Mouse (Mus musculus) limb, embryonic 12.5 days (tissue): ENCODE measurements around the gene Rangap1. TPM values are rescaled to one million over a fixed set of nuclear protein-coding genes. Genes with fewer than 3 reads are reported as not detected.

Source experiments
- ATAC-seq: fragments of 200-750 bp; cut with Nextera tagmentation; 2 replicates; pipeline ENCODE4 v1.8.0; 2017; ENCODE audit warnings: low read depth, moderate TSS enrichment; ENCODE audit not compliant: insufficient number of reproducible peaks, insufficient read depth, low FRiP score, low TSS enrichment
- H3K27ac ChIP-seq: fragments of 300-500 bp; sonication (generic); 2 replicates; pipeline ENCODE4 v1.5.1; 2016; ENCODE audit warnings: mild to moderate bottlenecking, moderate library complexity
- H3K27me3 ChIP-seq: fragments of 300-500 bp; sonication (generic); 2 replicates; pipeline ENCODE4 v1.6.1; 2016; ENCODE audit warnings: mild to moderate bottlenecking, moderate library complexity
- H3K36me3 ChIP-seq: fragments of 300-500 bp; sonication (generic); 2 replicates; pipeline ENCODE4 v1.6.1; 2016; ENCODE audit warnings: mild to moderate bottlenecking, moderate library complexity
- H3K4me1 ChIP-seq: fragments of 300-500 bp; sonication (generic); replicated peaks from 2 replicates; pipeline ENCODE4 v1.6.1; 2016
- H3K4me2 ChIP-seq: fragments of 300-500 bp; sonication (generic); 2 replicates; pipeline ENCODE4 v1.6.1; 2016; ENCODE audit warnings: mild to moderate bottlenecking, moderate library complexity
- H3K4me3 ChIP-seq: fragments of 300-500 bp; sonication (generic); replicated peaks from 2 replicates; pipeline ENCODE4 v1.5.1; 2016; ENCODE audit warnings: mild to moderate bottlenecking
- H3K9ac ChIP-seq: fragments of 300-500 bp; sonication (generic); replicated peaks from 2 replicates; pipeline ENCODE4 v1.6.1; 2016; ENCODE audit warnings: mild to moderate bottlenecking, moderate library complexity
- H3K9me3 ChIP-seq: fragments of 300-500 bp; sonication (generic); 2 replicates; pipeline ENCODE4 v1.6.1; 2016; ENCODE audit warnings: mild to moderate bottlenecking, moderate library complexity
- WGBS: fragments of 180-500 bp; shearing (Covaris S2); methylation state at CpG from one replicate; pipeline ENCODE4 v1.1.7; 2016; 5-methylcytosine and 5-hydroxymethylcytosine counted together
- polyA plus RNA-seq: library from polyadenylated mRNA; unstranded; fragments of >200 nt; fragmentation: Nextera tagmentation; extraction: Ambion mirVana; gene quantifications from 2 replicates; pipeline ENCODE4 v1.2.1, GENCODE M21; 2016

Rangap1 gene
- polyA plus RNA-seq, 1 experiment from 2014 or later, result 125 TPM

DNA sequence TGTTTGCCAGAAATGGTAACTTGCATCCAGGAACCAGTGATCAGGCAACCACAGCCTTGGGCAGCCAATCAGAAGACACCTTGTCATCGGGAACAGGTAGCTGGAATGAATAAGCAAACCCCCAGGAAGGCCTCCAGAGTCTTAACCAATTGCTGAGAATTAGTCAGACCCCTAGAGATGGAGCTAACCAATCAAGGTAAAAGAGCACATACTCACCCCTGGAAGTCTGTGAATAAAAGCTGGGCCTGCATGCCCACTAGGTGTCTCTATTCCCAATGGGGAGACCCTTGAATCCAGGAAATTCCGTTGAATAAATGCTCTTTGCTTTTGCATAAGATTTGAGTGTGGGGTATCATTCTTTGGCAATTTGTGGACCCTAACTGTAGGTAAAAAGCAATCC is 5.4 kb downstream of the Rangap1 start:
- ATAC-seq, result no peak

DNA sequence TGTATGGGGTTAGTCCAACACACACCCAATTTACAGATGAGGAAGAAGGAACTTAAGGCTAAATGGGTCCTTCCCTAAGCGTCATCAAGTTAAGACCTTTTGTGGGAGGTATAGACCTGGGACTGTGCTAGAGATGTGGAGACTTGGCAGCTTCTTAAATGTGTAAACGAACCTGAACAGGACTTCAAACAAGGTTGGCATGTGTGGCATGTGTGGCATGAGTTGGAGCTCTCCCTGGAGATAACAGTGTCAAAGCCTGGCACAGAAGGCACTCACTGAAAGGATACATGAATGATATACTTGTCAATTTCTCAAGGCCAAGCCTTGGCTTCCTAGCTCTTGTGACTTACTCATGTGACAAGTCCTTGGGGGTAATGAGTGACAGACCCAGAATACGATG is 6.0 kb downstream of the Rangap1 start:
- 82% methylated on average over 3 of the region's 3 CpGs for WGBS
- H3K27ac ChIP-seq, result no peak overlapping the region

More for the DNA sequence above, 5.4 kb downstream of the Rangap1 start:
- Histone ChIP-seq H3K9me3 (no peaks in the 10 kb centered on the region), H3K4me3 (no peak overlapping the region), H3K36me3 (no peaks in the 10 kb centered on the region), H3K4me1 (peaks cover 7% of the 10 kb centered on the region), H3K27me3 (no peaks in the 10 kb centered on the region), H3K4me2 (no peak overlapping the region), H3K27ac (no peak overlapping the region), H3K9ac (no peak overlapping the region)
- 17% methylated on average over 2 of the region's 2 CpGs for WGBS

DNA sequence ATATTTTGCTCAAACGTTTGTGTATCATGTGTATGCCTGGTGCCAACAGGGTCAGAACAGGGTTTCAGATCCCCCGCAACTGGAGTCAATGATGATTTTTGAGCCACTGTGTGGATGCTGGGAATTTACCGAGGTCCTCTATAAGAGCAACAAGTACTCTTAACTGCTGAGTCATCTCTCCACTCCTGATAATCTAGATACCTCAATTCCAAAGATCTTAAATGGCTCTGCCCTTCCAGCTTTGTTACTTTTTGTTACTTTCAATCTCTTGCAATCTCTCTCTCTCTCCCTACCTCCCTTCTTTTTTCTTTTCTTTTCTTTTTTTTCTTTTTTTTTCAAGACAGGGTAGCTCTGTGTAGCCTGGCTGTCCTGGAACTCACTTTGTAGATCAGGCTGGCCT is 10.3 kb downstream of the Rangap1 start:
- no peak overlapping the region for H3K4me2 ChIP-seq
- no peak overlapping the region for H3K9ac ChIP-seq
- ATAC-seq, result no peak
- H3K4me3 ChIP-seq, result no peak overlapping the region
- H3K27ac ChIP-seq, result no peak overlapping the region
- no peaks in the 10 kb centered on the region for H3K36me3 ChIP-seq
- no peaks in the 10 kb centered on the region for H3K4me1 ChIP-seq
- no peaks in the 10 kb centered on the region for H3K9me3 ChIP-seq
- 61% methylated on average over 3 of the region's 3 CpGs for WGBS
- no peaks in the 10 kb centered on the region for H3K27me3 ChIP-seq

More for the DNA sequence above, 6.0 kb downstream of the Rangap1 start:
- Histone ChIP-seq H3K9me3 (no peaks in the 10 kb centered on the region), H3K27me3 (no peaks in the 10 kb centered on the region), H3K4me2 (no peak overlapping the region), H3K9ac (no peak overlapping the region), H3K4me1 (peaks cover 3% of the 10 kb centered on the region), H3K36me3 (no peaks in the 10 kb centered on the region), H3K4me3 (no peak overlapping the region)
- no peak for ATAC-seq

- 5% methylated on average over 41 of the region's 41 CpGs for WGBS
- peak overlapping the region; percentile 93 for H3K4me3 ChIP-seq
- peak; percentile 99 for ATAC-seq
Observed at GRCm38 (mm10) chr15:81729792-81730635, 15.3 kb downstream of the Rangap1 start.

DNA sequence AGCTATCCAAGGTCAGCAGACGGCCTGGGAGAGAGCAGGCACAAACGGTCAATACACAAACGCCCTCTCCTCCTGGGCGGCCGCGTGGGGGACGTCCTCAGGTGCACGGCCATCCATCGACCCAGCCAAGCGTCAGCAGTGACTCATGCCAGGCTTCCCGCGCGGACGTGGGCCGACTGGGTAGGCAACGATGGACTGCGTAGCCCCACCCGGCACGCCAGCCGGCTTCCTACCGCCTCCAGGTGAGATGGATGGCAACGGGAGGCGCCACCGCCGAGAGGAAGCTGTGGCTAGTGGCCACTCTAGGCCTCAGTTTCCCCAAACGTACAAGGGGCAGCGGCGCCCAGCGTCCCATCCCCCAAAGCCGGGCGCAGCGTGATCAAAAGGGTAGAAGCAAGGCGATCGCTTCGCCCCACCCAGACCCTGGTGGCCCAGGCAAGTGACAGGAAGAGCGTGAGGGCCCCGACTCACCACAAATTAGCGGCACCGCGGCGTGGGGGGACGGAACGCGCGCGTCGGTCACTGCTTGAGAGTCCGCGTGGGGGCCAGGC is 16.0 kb downstream of the Rangap1 start:
- H3K4me2 ChIP-seq, result peak overlapping the region; percentile 94
- H3K27me3 ChIP-seq, result no peaks in the 10 kb centered on the region
- peak overlapping the region; percentile 93 for H3K4me3 ChIP-seq
- ATAC-seq, result no peak; the same call in 1 of the 2 replicates
- WGBS, result under 1% methylated on average over 49 of the region's 49 CpGs
- peak overlapping the region; percentile 64 for H3K27ac ChIP-seq
- H3K4me1 ChIP-seq, result peaks cover 16% of the 10 kb centered on the region
- peaks cover 21% of the 10 kb centered on the region for H3K36me3 ChIP-seq
- peak overlapping the region; percentile 89 for H3K9ac ChIP-seq
- H3K9me3 ChIP-seq, result no peaks in the 10 kb centered on the region

More at GRCm38 (mm10) chr15:81729792-81730635, 15.3 kb downstream of the Rangap1 start:
- Histone ChIP-seq H3K27me3 (no peaks in the 10 kb centered on the region), H3K36me3 (peaks cover 14% of the 10 kb centered on the region; the same call in 1 of the 2 replicates), H3K27ac (peak overlapping the region; percentile 64), H3K4me1 (peaks cover 16% of the 10 kb centered on the region), H3K9ac (peak overlapping the region; percentile 89), H3K9me3 (no peaks in the 10 kb centered on the region), H3K4me2 (peak overlapping the region; percentile 94)

- Histone ChIP-seq H3K4me3 (no peak overlapping the region), H3K36me3 (peaks cover 55% of the 10 kb centered on the region), H3K4me1 (peaks cover 16% of the 10 kb centered on the region), H3K4me2 (no peak overlapping the region), H3K27me3 (no peaks in the 10 kb centered on the region), H3K9ac (no peak overlapping the region), H3K27ac (no peak overlapping the region), H3K9me3 (no peaks in the 10 kb centered on the region)
- 91% methylated on average over 8 of the region's 8 CpGs for WGBS
- no peak for ATAC-seq
Observed at GRCm38 (mm10) chr15:81725965-81726364, 19.4 kb downstream of the Rangap1 start.

DNA sequence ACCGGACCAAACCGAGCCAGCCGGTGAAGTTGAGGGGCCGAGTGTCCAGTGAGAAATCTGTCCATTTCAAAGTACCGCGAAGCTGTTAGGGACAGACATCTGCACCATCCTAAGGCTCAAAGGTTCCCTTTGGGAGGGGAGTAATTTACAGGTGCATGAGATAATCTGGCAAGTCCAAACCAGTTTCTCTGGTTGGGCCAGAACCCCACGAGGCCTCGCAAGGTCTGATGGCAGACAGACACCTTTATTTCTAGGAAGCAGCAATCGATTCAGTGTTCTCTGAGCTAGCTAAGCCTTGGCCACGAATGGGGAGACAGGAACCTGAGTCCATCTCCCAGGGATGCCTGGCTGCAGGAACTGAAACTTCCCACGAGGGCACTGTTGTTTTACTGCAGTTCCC is 21.7 kb downstream of the Rangap1 start:
- 89% methylated on average over 11 of the region's 11 CpGs for WGBS
- no peak overlapping the region for H3K27ac ChIP-seq
- H3K9me3 ChIP-seq, result no peaks in the 10 kb centered on the region
- H3K36me3 ChIP-seq, result peaks cover 78% of the 10 kb centered on the region
- H3K4me1 ChIP-seq, result peaks cover 12% of the 10 kb centered on the region
- H3K9ac ChIP-seq, result no peak overlapping the region
- no peak overlapping the region for H3K4me3 ChIP-seq
- no peak for ATAC-seq
- H3K27me3 ChIP-seq, result no peaks in the 10 kb centered on the region
- no peak overlapping the region for H3K4me2 ChIP-seq

DNA sequence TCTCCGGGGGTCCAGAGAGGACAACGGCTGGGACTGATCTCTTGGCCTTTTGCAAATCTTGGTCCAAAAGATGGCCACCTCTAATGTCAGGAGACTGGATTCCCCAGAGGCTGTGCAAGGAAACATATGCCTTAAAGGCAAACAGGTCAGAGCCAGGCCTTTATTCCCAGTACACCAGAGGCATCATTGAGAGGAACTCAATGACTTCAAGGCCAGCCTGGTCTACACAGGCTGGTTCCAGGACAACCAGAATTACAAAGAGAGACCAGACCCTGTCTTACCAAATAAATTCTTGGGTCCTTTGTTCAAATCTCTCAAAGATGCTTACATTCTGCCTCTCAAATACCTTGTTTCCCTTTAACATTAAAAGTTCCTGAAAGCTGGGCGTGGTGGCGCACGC is 23.0 kb downstream of the Rangap1 start:
- no peak overlapping the region for H3K4me3 ChIP-seq
- no peak overlapping the region for H3K9ac ChIP-seq
- H3K4me1 ChIP-seq, result no peaks in the 10 kb centered on the region
- H3K36me3 ChIP-seq, result peaks cover 91% of the 10 kb centered on the region
- H3K4me2 ChIP-seq, result no peak overlapping the region
- no peak overlapping the region for H3K27ac ChIP-seq
- H3K9me3 ChIP-seq, result no peaks in the 10 kb centered on the region
- WGBS, result 96% methylated on average over 5 of the region's 5 CpGs
- no peak for ATAC-seq
- H3K27me3 ChIP-seq, result no peaks in the 10 kb centered on the region

- no peak overlapping the region for H3K4me2 ChIP-seq
- H3K9me3 ChIP-seq, result no peaks in the 10 kb centered on the region
- no peak overlapping the region for H3K9ac ChIP-seq
- H3K4me1 ChIP-seq, result no peaks in the 10 kb centered on the region
- H3K27ac ChIP-seq, result no peak overlapping the region
- WGBS, result 92% methylated on average over 6 of the region's 6 CpGs
- no peaks in the 10 kb centered on the region for H3K27me3 ChIP-seq
- H3K4me3 ChIP-seq, result no peak overlapping the region
- no peak for ATAC-seq
- peaks cover 95% of the 10 kb centered on the region for H3K36me3 ChIP-seq
Observed at GRCm38 (mm10) chr15:81719139-81719531, 26.2 kb downstream of the Rangap1 start.

DNA sequence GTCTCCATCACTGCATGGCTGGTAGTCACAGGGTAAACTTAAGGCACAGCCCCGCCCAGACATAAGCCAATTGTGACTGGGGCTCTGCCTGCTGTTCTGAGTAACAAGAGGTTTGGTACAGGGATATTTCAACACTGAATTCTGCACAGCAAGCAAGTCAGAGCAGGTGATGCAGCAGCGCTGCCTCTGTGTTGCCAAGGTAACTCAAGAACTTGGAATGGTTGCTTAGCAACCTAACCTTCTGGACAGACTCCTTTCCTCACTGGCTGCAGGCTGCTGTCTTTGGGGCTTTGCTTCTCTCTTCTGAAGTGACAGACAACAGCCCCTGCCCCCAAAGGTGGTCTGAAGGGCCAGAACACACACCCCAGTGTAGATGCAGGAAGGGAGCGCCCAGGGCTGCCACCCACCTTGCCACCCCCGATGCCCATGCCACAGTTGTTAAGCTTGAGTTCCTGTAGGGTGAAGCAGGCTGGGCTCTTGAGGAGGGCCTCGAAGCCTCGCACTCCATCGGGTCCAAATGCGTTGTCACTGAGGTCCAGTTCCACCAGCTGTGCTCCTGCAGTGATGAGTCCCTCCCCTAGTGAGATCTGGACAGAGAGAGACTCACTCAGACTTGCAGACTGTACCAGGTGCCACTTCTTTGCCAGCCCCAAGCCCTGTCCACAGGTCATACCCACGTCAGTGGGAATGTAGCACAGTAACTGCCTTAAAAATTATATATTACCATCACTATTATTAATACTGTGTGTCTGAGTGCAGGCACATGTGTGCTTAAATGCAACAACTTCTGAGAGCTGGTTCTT is 26.8 kb downstream of the Rangap1 start:
- no peak overlapping the region for H3K4me3 ChIP-seq
- no peak for ATAC-seq
- H3K9ac ChIP-seq, result no peak overlapping the region
- no peaks in the 10 kb centered on the region for H3K9me3 ChIP-seq
- no peak overlapping the region for H3K27ac ChIP-seq
- 92% methylated on average over 9 of the region's 9 CpGs for WGBS
- H3K27me3 ChIP-seq, result no peaks in the 10 kb centered on the region
- no peaks in the 10 kb centered on the region for H3K4me1 ChIP-seq
- peaks cover 95% of the 10 kb centered on the region for H3K36me3 ChIP-seq
- H3K4me2 ChIP-seq, result no peak overlapping the region

DNA sequence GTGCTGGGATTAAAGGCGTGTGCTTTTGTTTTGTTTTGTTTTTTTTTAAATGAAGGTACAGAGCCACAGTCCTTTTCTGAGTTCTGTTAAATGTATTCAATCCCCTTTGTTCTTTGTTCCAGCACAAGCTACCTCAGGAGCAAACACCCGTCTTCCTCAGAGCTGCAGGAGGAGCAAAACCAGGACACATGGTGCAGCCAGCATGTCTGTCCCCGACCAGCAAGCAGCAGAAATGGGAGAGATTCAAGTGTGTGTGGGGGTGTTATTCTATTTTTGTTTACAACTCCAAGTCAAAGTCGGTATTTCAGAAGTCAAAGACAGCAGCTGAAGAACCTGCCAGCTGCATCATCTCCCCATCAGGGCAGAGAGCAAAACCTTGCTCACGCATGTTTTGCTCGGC is 31.6 kb downstream of the Rangap1 start:
- Histone ChIP-seq H3K4me1 (no peaks in the 10 kb centered on the region), H3K4me3 (no peak overlapping the region), H3K9me3 (no peaks in the 10 kb centered on the region), H3K27me3 (no peaks in the 10 kb centered on the region), H3K27ac (no peak overlapping the region), H3K36me3 (peaks cover 93% of the 10 kb centered on the region), H3K4me2 (no peak overlapping the region), H3K9ac (no peak overlapping the region)
- no peak for ATAC-seq
- 86% methylated on average over 6 of the region's 6 CpGs for WGBS
